Comparison of ENCODE assay signal across 8 mouse cellular contexts in the genomic region with DNA sequence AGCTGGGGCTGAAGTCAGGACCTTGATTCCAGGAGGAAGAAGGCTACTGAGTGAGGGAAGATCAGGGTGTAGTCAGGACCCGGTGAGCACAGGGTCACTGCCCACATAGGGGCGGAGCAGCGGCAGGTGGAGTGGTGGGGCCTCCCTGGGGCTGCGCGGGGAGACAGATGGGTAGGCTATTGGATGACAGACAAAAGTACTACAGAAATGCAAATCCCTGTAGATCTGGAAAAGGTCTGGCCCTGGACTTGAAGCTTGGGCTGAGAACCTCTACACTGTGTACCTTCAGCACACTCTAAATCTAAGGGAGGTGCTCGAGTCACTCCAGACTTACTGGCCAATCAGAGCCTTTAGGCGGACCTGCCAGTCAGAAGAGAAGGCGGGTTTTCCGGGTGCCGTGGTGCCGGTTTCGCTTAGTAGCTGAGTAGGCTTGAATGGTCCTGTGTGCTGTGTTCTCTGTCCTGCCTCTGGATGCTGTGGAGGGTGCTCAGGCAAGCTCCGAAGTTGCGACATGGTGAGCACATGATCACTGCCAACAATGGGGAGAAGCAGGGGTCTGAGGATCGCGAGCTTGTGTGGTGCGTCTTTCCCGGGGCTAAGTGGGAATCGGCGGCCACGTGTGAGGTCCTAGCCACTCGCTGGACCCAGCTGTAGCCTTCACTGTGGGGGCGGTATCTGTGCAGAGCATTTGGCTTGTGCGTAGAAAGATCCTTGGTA. TPM values are rescaled to one million over a fixed set of nuclear protein-coding genes. Genes with fewer than 3 reads are reported as not detected.
A peak's percentile ranks its signal among the peaks of the same experiment; 100 is the strongest.
DNase-seq lines count a peak whose midpoint lies in the region; ATAC-seq lines count a peak whose summit lies in the region.
"Not testable (repeated sequence)": the region's sequence is repeated elsewhere in the genome, so short reads cannot be mapped to it uniquely, and the experiment has no call there.

No protein-coding gene starts in this region.

- WGBS in intestine, embryonic 16.5 days, result under 1% methylated on average over 23 of the region's 24 CpGs

- peak; percentile 99 for ATAC-seq in intestine, embryonic 16.5 days

- peaks cover 12% of the 10 kb centered on the region for H3K36me3 ChIP-seq in intestine, embryonic 16.5 days (ENCODE audit: control insufficient read depth, insufficient read depth, low read length)

- intact Hi-C loops in gastrocnemius, postnatal 36 days (cut with DNase I), result not testable (repeated sequence)
- intact Hi-C loops in left cerebral cortex, postnatal 25 days (cut with DNase I), result loop anchor here (1.0 kb wide), 1 partner anchor 29 kb away; the partner anchor contains the start of gene 2610044O15Rik8

- H3K4me1 ChIP-seq in intestine, embryonic 16.5 days (ENCODE audit: control insufficient read depth, insufficient read depth, low read length), result not testable (repeated sequence)

- H3K4me3 ChIP-seq in intestine, embryonic 16.5 days (ENCODE audit: low read length), result peak overlapping the region; percentile 62

- peak overlapping the region; percentile 59 for H3K9ac ChIP-seq in intestine, embryonic 16.5 days (ENCODE audit: low read depth, low read length)

- peak overlapping the region; percentile 60 for H3K4me2 ChIP-seq in intestine, embryonic 16.5 days (ENCODE audit: low read depth, low read length)

- peak; percentile 90 for DNase-seq in adrenal gland, adult 2 months
- DNase-seq in embryo, embryonic 11.5 days (ENCODE audit: low read depth, low spot score), result peak; percentile 40
- DNase-seq in gastrocnemius, postnatal 36 days, result peak; percentile 45 to 64
- DNase-seq in left cerebral cortex, postnatal 25 days (ENCODE audit: low spot score in 2 of 2), result peak; percentile 82 to 92
- peak; percentile 69 for DNase-seq in mesoderm, embryonic 11.5 days (ENCODE audit: low read depth, low spot score)
- DNase-seq in right cerebral cortex, postnatal 36 days (ENCODE audit: low spot score in 2 of 2), result peak; percentile 78 to 84
- peak; percentile 73 for DNase-seq in yolk sac, embryonic 10.5 days (ENCODE audit: low spot score)

- peaks cover 14% of the 10 kb centered on the region for H3K9me3 ChIP-seq in intestine, embryonic 16.5 days (ENCODE audit: control insufficient read depth, low read length)

- not testable (repeated sequence) for H3K27me3 ChIP-seq in intestine, embryonic 16.5 days (replicated peaks; ENCODE audit: control insufficient read depth, insufficient read depth, low read length)

- H3K27ac ChIP-seq in intestine, embryonic 16.5 days (ENCODE audit: low read length), result not testable (repeated sequence)

RNA-seq across cellular contexts. Expression of gene 2610044O15Rik8, which starts 29.2 kb away (rescaled TPM):
- total RNA-seq in adrenal gland, adult 2 months (2021), result 10 to 100 TPM in 1 of 2 experiments, 1 to 10 TPM in 1; 7.6 to 12.8 TPM
- polyA plus RNA-seq in adrenal gland, adult 2 months (2012; rRNA removed), result 0.07 and 0.33 TPM in 2 replicates
- 10 to 100 TPM; 16.2 to 18.0 TPM for total RNA-seq in gastrocnemius, postnatal 36 days (2021)
- polyA plus RNA-seq in intestine, embryonic 16.5 days (2015; fragmentation: Nextera tagmentation; extraction: Ambion mirVana), result 14.0 and 14.5 TPM in 2 replicates
- 10 to 100 TPM; 23.9 to 26.8 TPM for total RNA-seq in left cerebral cortex, postnatal 25 days (2021)

Comparison
In these comparisons a context has a peak if more than half of its experiments do, and no peak if none do; other contexts are left out.
1. DNase-seq: peak in every context shown above with its lines; median percentile 90 in adrenal gland, adult 2 months; 87 in left cerebral cortex, postnatal 25 days; 81 in right cerebral cortex, postnatal 36 days; 73 in yolk sac, embryonic 10.5 days; 69 in mesoderm, embryonic 11.5 days; 54 in gastrocnemius, postnatal 36 days; 40 in embryo, embryonic 11.5 days.